Mouse (Mus musculus): ENCODE measurements at regions not wholly inside any gene's neighbourhood (a gene's known extent, or its start where the extent isn't known, plus 50 kb on each side); places are given as distances from the start of the nearest gene placed in this dataset.

DNA sequence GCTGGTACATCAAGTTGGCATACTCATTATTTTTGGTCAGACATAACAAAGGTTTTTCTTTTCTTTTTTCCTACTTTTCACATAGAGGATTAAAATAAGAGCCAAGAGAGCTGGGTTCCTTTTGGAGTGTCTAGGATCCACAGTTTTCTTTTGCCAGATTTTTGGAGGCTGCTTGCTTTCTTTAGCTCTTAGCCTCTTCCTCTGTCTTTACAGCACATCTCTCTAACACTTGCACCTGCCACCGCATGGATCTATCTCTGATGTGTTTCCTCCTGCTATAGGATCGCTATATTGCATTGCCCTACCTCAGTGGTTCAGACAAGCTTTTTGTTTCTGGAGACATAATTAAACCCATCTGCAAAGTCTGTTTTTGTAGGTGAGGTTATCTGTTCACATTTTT, 339.9 kb downstream of the Rpl10l start:
- CTCF ChIA-PET = no interaction called here

GRCm38 (mm10) chr12:65942166-65942565, 342.0 kb downstream of the Rpl10l start:
- POLR2A ChIA-PET = no interaction called here
- CTCF ChIA-PET = interaction anchor here in 1 of 4 experiments (0.7 kb wide), 1 partner anchor 1241 kb away, joined by 4 read pairs; no protein-coding TSS in a partner anchor

More for the DNA sequence above, 339.9 kb downstream of the Rpl10l start:
- POLR2A ChIA-PET = no interaction called here

DNA sequence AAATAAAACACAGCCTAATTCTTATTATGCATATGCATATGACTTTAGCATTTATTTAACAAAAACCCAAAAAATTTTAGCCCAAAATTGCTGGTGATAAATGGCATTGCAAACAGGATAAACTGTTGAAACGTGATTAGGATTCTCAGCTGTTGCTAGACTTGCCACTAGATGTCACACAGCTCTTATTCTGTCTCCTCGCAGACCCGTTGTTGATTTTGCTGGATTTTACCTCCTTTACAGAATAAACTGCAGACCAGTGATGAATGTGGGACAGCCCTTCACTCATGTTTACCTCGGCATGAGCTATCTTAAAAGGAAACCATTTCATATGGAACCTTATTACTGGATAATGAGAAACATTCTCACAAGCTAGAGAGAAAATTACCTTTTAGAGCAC, 352.4 kb downstream of the Rpl10l start:
- ChIA-PET CTCF (no interaction called here), POLR2A (no interaction called here)

GRCm38 (mm10) chr12:65929718-65930377, 354.4 kb downstream of the Rpl10l start:
- ChIA-PET CTCF (no interaction called here), POLR2A (no interaction called here)

Data from embryonic stem cell, embryonic (primary cell).